Mouse (Mus musculus) brain, adult 2 months (tissue): ENCODE results near the gene Col2a1.

Experiments
- DNase-seq: peaks from one replicate; pipeline ENCODE4 v3.0.0; 2011; ENCODE audit warnings: low read depth, low spot score

Gene Col2a1

GRCm38 (mm10) chr15:97927018-97927417 lies 77.5 kb downstream of the Col2a1 start:
- no peak for DNase-seq
